Mouse (Mus musculus) MN1 (cell line): ENCODE measurements around the gene Slpi.
A peak's percentile ranks its signal among the peaks of the same experiment; 100 is the strongest.

Experiments
- DNase-seq: peaks from one replicate; pipeline ENCODE4 v3.0.0-alpha.2; 2016; ENCODE audit warnings: low spot score

Gene Slpi

GRCm38 (mm10) chr2:164389020-164389419 is at the start of gene Slpi:
Gene Slpi (minus strand): TSS chr2:164389095.
- DNase-seq, result no peak

- DNase-seq, result no peak
These were observed 49.4 kb upstream of the Slpi start for GRCm38 (mm10) chr2:164438257-164438656.

GRCm38 (mm10) chr2:164437710-164438109 is 48.8 kb upstream of the Slpi start:
- DNase-seq, result no peak

- DNase-seq, result no peak
These were observed 48.1 kb upstream of the Slpi start for GRCm38 (mm10) chr2:164436961-164437360.

GRCm38 (mm10) chr2:164436215-164436913 is 47.5 kb upstream of the Slpi start:
- DNase-seq, result no peak

- no peak for DNase-seq
These were observed 46.6 kb upstream of the Slpi start for GRCm38 (mm10) chr2:164435216-164436090.

- DNase-seq, result no peak
These were observed 45.8 kb upstream of the Slpi start for GRCm38 (mm10) chr2:164434681-164435080.

GRCm38 (mm10) chr2:164433278-164433895 is 44.5 kb upstream of the Slpi start:
- no peak for DNase-seq

- DNase-seq, result peak; percentile 77
These were observed 43.8 kb upstream of the Slpi start for GRCm38 (mm10) chr2:164432541-164433191.

- DNase-seq, result no peak
These were observed 43.0 kb upstream of the Slpi start for GRCm38 (mm10) chr2:164431676-164432465.

GRCm38 (mm10) chr2:164430697-164431096 is 41.8 kb upstream of the Slpi start:
- no peak for DNase-seq

- no peak for DNase-seq
These were observed 41.2 kb upstream of the Slpi start for GRCm38 (mm10) chr2:164429881-164430615.

- no peak for DNase-seq
These were observed 39.6 kb upstream of the Slpi start for GRCm38 (mm10) chr2:164428451-164428850.

GRCm38 (mm10) chr2:164426952-164427351 is 38.1 kb upstream of the Slpi start:
- DNase-seq, result peak; percentile 65

GRCm38 (mm10) chr2:164426121-164426520 is 37.2 kb upstream of the Slpi start:
- peak; percentile 73 for DNase-seq

GRCm38 (mm10) chr2:164425401-164425800 is 36.5 kb upstream of the Slpi start:
- no peak for DNase-seq

- DNase-seq, result no peak
These were observed 35.5 kb upstream of the Slpi start for GRCm38 (mm10) chr2:164424406-164424805.

GRCm38 (mm10) chr2:164423464-164423863 is 34.6 kb upstream of the Slpi start:
- DNase-seq, result no peak

- no peak for DNase-seq
These were observed 33.9 kb upstream of the Slpi start for GRCm38 (mm10) chr2:164422675-164423393.

GRCm38 (mm10) chr2:164421979-164422378 is 33.1 kb upstream of the Slpi start:
- DNase-seq, result no peak
